Mouse (Mus musculus): ENCODE results near the gene Rp2. TPM values are rescaled to one million over a fixed set of nuclear protein-coding genes. Genes with fewer than 3 reads are reported as not detected.

The Rp2 gene
- polyA plus RNA-seq (2017; shearing (Covaris generic)), result 1 to 10 TPM; 7.4 to 10.0 TPM

DNA sequence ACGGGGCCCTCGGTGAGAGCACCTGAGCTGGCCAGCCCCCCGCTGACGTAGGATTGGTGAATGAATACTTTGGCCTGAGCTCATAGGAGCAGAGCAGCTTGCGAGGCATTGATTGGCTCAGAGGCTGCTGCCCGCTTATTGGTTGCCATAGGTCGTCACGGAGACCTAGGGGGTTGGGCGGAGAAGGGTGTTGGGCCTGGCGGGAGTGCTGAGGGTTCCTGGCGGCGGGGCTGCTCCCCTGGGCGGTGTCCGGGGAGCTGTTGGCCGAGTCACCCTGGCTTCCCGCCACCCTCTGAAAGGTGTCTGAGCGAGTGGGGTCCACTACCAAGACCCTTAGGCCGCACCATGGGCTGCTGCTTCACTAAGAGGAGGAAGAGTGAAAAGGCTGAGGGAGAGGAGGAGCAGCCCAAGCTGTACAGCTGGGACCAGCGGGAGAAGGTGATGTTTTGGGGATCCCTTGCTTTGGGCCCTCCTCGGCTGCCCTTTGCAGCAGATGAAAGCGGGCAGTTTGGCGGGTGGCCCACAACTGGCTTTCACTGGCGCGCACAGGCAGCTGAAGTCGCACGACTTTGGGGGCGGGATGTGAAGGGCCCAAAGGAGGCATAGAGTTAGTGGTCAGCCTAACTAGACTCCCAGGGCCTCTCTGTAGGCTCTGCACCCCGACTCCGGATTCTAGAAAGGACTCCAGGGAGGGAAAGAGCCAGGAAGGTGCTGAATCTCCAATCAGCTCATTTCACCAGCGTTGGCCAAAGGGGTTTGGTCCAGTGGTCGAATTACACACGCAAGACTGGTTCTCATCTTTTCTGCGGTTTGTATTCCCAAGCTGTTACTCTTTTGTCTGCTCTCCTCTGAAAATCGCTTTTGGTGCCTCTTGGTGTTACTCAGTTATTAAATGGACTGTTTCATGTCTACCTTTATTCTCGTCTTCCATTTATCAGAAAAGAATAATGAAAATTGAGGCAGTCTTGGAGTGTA is at the start of gene Rp2:
Gene Rp2 (plus strand): TSS at position 91 of the 975 bp plus-strand sequence.

DNA sequence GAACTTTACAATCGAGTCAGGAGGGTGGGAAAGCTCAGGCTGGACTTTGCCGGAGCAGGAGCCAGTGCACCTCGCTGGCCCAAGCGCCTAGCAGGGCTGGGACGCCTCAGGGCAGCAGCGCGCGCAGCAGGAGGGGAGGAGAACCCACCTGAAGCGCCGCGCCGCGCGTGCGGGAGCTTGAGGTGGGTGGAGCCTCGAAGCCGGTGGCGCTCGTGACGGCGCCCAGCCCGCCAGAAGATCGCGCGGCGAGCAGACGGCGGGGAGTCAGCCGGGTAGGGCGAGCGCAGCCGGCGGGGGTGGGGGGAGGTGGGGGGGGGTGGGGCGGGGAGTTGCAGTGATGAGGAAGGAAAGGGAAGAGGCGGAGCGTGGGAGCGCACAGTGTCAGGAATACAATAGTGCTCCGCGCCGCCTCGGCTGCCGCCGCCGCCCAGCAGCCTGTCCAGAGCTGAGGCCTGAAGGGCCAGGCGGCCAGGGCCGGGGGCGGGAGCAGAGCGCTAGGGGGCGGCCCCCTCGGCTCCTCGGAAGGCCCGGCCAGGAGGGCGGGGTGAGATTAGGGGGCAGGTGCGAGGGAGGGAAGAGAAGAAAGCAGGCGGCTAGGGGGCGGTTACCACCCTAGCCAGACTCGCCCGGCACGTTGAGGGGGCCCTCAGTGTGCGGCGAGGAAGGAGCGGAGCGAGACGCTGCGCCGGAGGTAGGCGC is 61.0 kb downstream of the Rp2 start, which contains the start of gene Jade3:
Gene Jade3 (plus strand): TSS at position 549 of the 699 bp plus-strand sequence.

Other genes with a start within 250 kb of the Rp2 start
- 10 to 100 TPM in 1 of 2 experiments, 1 to 10 TPM in 1; 7.9 to 24.1 TPM for gene Slc9a7, start 72.7 kb upstream of the Rp2 start, polyA plus RNA-seq (2017; shearing (Covaris generic))
- gene Jade3, start 61.2 kb downstream of the Rp2 start, polyA plus RNA-seq (2017; shearing (Covaris generic)), result 1 to 10 TPM; 3.0 to 3.3 TPM
- not detected for gene Rgn, start 185.3 kb downstream of the Rp2 start, polyA plus RNA-seq (2017; shearing (Covaris generic))

Data from activated CD4-positive, CD25-positive, alpha-beta regulatory T cell (primary cell).